Mouse (Mus musculus) midbrain, embryonic 10.5 days (tissue): ENCODE data around the gene Creg1. TPM values are rescaled to one million over a fixed set of nuclear protein-coding genes. Genes with fewer than 3 reads are reported as not detected.
A peak's percentile ranks its signal among the peaks of the same experiment; 100 is the strongest.
"Not testable (repeated sequence)": the region's sequence is repeated elsewhere in the genome, so short reads cannot be mapped to it uniquely, and the experiment has no call there.

ENCODE experiments used
- DNase-seq: peaks from one replicate; pipeline ENCODE4 v3.0.0-alpha.2; 2017; ENCODE audit warnings: low spot score
- H3K27ac ChIP-seq: fragments of 300-500 bp; sonication (generic); replicated peaks from 2 replicates; pipeline ENCODE4 v1.5.1; 2016; ENCODE audit warnings: mild to moderate bottlenecking
- H3K27me3 ChIP-seq: fragments of 300-500 bp; sonication (generic); 2 replicates; pipeline ENCODE4 v1.6.1; 2016; ENCODE audit warnings: low read depth, mild to moderate bottlenecking; ENCODE audit not compliant: poor library complexity, severe bottlenecking
- H3K36me3 ChIP-seq: fragments of 300-500 bp; sonication (generic); 2 replicates; pipeline ENCODE4 v1.6.1; 2016; ENCODE audit warnings: mild to moderate bottlenecking, moderate library complexity
- H3K4me1 ChIP-seq: fragments of 300-500 bp; sonication (generic); 2 replicates; pipeline ENCODE4 v1.6.1; 2016
- H3K4me3 ChIP-seq: fragments of 300-500 bp; sonication (generic); 2 replicates; pipeline ENCODE4 v1.5.1; 2016; ENCODE audit warnings: mild to moderate bottlenecking, moderate library complexity
- H3K9me3 ChIP-seq: fragments of 300-500 bp; sonication (generic); replicated peaks from 2 replicates; pipeline ENCODE4 v1.6.1; 2016; ENCODE audit warnings: mild to moderate bottlenecking
- WGBS: fragments of 180-500 bp; shearing (Covaris S2); methylation state at CpG from one replicate; pipeline ENCODE4 v1.1.7; 2016; 5-methylcytosine and 5-hydroxymethylcytosine counted together
- polyA plus RNA-seq: library from polyadenylated mRNA; unstranded; fragments of >200 nt; fragmentation: Nextera tagmentation; extraction: Ambion mirVana; gene quantifications from 2 replicates; pipeline ENCODE4 v1.2.1, GENCODE M21; 2016

The Creg1 gene
- polyA plus RNA-seq, 1 experiment from 2014 or later = 36.1 TPM

DNA sequence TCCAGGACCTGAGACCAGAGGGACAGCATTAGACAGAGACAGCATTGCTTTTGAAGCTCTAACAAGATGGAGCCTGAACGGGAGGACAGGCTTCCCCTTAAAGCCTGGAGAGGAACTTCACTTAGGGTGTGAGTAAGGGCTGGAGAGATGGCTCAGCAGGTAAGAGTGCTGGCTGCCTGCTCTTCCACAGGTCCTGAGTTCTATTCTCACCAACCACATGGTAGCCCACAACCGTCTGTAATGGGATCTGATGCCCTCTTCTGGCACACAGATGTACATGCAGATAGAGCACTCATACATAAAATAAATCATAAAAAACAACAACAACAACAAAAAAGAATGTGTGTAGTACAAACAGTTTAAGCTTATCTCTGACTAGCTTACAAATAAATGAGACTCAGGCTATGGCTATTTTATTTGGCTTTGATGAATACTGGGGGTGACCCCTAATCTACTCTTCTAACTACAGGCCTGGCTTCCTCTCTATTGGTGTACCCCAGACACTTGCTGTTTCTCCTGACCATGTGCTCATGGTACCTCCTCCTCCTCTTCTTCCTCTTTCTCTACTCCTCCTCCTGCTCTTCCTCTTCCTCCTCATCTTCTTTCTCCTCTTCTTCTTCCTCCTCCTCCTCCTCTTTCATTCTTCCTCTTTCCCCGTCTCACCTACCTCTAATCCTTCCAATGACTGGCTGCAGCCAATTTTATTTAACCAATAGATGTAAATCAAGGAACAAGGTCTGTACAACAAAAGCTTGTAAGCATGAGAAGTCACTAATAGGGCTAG is 1.8 kb upstream of the Creg1 start:
- Histone ChIP-seq H3K4me3 (no peak overlapping the region), H3K9me3 (no peaks in the 10 kb centered on the region), H3K36me3 (no peaks in the 10 kb centered on the region), H3K4me1 (peaks cover 16% of the 10 kb centered on the region), H3K27me3 (peaks cover 33% of the 10 kb centered on the region), H3K27ac (no peak overlapping the region)
- no peak for DNase-seq
- WGBS = 86% methylated on average over 3 of the region's 3 CpGs

DNA sequence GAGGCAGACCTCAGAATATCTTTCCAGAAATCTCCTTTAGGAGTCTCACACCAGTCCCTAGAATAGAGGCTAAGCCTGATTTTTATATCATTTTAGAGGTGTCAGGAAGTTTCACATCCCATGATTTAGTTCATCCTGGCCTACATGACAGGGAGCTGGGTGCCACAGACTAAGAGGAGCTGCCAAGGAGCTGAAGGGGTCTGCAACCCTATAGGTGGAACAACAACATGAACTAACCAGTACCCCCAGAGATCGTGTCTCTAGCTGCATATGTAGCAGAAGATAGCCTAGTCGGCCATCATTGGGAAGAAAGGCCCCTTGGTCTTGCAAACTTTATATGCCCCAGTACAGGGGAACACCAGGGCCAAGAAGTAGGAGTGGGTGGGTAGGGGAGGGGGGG is 1.0 kb upstream of the Creg1 start:
- H3K4me1 ChIP-seq = peaks cover 16% of the 10 kb centered on the region
- H3K27ac ChIP-seq, DNase-seq, H3K36me3 ChIP-seq, H3K4me3 ChIP-seq, H3K9me3 ChIP-seq: not testable (repeated sequence)
- H3K27me3 ChIP-seq = peaks cover 37% of the 10 kb centered on the region
- WGBS = 77% methylated on average over 2 of the region's 2 CpGs

DNA sequence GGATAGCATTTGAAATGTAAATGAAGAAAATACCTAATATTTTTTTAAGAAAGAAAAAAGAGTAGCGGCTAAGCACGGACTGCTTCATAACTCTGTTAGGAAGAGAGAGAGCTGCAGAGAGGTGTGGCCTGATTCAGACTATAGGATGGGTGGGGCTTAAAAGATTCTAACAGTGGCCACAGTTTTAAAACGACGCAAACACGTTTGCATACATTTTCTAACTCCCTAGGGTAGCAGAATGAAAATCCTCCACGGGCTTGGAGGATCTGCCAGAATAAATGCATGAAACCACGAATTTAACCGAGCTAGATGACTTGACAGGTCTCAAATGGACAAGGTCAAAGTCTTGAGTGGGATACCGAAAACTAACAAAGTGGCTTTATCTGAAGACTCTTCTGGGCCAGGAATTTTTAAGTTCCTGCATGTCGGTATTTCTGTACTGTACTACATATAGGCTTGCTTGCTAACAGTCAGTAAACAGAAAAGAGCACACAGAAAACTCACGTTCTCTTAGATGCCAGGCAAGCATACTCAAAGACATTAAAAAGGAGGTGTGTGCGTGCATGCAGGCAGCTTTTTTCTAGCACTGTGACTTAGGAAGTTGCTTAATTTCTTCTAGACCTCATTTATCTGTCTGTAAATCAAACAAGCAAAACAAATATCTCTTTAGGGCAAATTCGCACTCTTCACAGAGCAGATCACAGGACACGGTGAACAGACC is 472 bp upstream of the Creg1 start:
- no peak for DNase-seq
- H3K36me3 ChIP-seq = no peaks in the 10 kb centered on the region
- peak overlapping the region; percentile 86; the same call in 1 of the 2 replicates for H3K27ac ChIP-seq
- H3K4me1 ChIP-seq = peaks cover 16% of the 10 kb centered on the region
- peak overlapping the region; percentile 89 for H3K4me3 ChIP-seq
- peaks cover 5% of the 10 kb centered on the region; the same call in 1 of the 2 replicates for H3K9me3 ChIP-seq
- H3K27me3 ChIP-seq = peaks cover 43% of the 10 kb centered on the region
- 30% methylated on average over 14 of the region's 14 CpGs for WGBS

DNA sequence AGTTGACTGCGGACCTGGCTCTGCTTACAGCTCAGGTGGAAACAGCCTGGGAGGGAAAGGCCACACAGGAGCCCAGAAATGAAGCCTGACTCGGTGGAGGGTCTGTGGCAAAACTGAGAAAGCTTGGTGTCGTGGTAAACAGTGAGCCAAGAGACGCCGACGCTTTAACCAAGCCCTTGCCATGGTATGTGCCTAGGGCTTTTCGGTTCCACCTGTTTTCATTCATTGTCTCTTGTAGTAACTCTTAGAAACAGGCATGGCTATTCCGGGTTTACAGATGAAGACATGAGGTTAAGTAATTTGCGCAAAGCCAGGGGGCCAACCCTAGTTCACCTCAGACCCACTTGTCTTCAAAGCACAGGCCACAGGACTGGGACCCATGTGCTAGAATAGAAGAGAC is 1.0 kb downstream of the Creg1 start:
- H3K27me3 ChIP-seq = peaks cover 47% of the 10 kb centered on the region
- peak overlapping the region; percentile 89 for H3K4me3 ChIP-seq
- DNase-seq = no peak
- peaks cover 16% of the 10 kb centered on the region for H3K4me1 ChIP-seq
- H3K9me3 ChIP-seq = peaks cover 5% of the 10 kb centered on the region; the same call in 1 of the 2 replicates
- H3K27ac ChIP-seq = no peak overlapping the region; the same call in 1 of the 2 replicates
- WGBS = 54% methylated on average over 9 of the region's 9 CpGs
- H3K36me3 ChIP-seq = no peaks in the 10 kb centered on the region

DNA sequence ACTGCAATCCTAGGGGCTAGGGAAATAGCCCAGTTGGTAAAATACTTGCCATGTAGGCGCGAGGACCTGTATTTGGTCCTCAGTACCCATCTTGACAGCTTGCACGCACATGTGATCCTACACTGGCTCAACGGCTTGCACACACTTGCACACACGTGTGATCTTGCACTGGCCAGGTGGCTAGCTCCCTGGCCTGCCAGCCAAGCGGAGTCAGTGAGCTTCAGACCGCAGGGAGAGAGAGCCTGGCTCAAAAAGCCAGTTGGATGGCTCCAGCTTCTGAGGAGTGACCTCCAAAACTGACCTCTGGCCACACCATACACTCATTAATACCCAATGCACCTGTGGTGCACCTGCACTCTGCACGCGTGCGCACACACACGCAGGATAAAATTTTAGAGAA is 1.5 kb downstream of the Creg1 start:
- Histone ChIP-seq H3K4me1 (peaks cover 16% of the 10 kb centered on the region), H3K9me3 (peaks cover 5% of the 10 kb centered on the region; the same call in 1 of the 2 replicates), H3K27me3 (peaks cover 47% of the 10 kb centered on the region), H3K27ac (no peak overlapping the region), H3K36me3 (no peaks in the 10 kb centered on the region), H3K4me3 (peak overlapping the region; percentile 89)
- 86% methylated on average over 11 of the region's 11 CpGs for WGBS
- no peak for DNase-seq

DNA sequence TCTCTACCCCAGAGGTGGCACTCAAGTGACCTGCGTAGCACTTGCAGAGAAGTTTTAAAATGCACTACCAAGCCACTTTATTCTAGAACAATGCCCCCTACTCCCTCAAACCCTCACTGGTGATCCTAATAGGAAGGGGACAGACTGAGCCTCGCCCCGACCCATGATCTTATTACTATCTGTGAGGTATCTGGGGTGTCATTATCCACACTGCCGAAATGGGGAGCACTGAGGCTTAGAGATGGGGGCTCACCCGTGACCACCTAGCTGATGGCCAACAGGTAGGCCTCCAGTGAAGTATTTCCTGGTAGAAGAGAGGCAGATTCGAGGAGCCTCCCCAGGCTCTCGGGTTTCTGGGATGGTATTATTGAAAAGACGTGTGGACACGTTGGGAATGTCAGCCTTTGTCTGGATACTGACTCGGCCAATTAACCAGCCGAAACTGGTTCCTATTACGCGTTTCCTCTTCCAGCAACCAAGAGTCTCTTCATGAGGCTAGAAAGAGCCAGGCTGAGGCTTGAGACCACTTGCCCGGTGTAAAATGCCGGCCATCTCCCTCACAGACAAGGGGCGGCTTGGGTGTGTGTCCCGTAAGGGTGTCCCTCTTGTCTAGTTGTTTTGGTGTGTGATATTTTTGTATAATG is 2.2 kb downstream of the Creg1 start:
- Histone ChIP-seq H3K9me3 (peaks cover 5% of the 10 kb centered on the region; the same call in 1 of the 2 replicates), H3K27ac (no peak overlapping the region), H3K36me3 (no peaks in the 10 kb centered on the region), H3K4me3 (no peak overlapping the region; the same call in 1 of the 2 replicates), H3K27me3 (peaks cover 47% of the 10 kb centered on the region), H3K4me1 (peaks cover 16% of the 10 kb centered on the region)
- DNase-seq = no peak
- WGBS = 88% methylated on average over 17 of the region's 17 CpGs

DNA sequence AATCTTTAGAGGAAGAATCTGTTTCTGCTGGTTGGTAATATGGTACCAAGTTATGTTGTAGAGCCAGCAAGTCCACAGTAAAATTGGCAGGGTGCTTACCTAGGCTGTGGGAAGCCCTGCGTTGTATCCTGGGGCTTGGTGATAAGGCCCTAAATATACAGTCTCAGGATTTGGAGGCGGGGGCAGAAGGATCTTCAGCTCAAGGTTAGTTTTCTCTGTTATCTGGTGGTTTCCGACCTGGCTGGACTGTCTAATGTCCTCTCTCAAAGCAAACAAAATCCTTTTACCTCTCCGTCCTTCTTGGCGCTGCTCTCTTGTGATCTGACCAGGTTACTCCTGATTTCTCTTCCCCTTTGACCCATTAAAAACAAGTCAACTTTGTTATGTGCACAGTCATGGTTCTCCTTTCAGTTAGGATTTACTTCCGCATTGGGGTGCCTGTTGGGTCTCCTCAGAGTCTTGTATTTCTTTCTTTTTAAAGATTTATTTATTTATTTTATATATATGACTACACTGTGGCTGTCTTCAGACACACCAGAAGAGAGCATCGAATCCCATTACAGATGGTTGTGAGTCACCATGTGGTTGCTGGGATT is 2.8 kb downstream of the Creg1 start:
- H3K4me1 ChIP-seq = peaks cover 19% of the 10 kb centered on the region
- 93% methylated on average over 7 of the region's 7 CpGs for WGBS
- no peak overlapping the region for H3K4me3 ChIP-seq
- no peaks in the 10 kb centered on the region for H3K36me3 ChIP-seq
- peaks cover 46% of the 10 kb centered on the region for H3K27me3 ChIP-seq
- DNase-seq = no peak
- peaks cover 5% of the 10 kb centered on the region; the same call in 1 of the 2 replicates for H3K9me3 ChIP-seq
- no peak overlapping the region for H3K27ac ChIP-seq

DNA sequence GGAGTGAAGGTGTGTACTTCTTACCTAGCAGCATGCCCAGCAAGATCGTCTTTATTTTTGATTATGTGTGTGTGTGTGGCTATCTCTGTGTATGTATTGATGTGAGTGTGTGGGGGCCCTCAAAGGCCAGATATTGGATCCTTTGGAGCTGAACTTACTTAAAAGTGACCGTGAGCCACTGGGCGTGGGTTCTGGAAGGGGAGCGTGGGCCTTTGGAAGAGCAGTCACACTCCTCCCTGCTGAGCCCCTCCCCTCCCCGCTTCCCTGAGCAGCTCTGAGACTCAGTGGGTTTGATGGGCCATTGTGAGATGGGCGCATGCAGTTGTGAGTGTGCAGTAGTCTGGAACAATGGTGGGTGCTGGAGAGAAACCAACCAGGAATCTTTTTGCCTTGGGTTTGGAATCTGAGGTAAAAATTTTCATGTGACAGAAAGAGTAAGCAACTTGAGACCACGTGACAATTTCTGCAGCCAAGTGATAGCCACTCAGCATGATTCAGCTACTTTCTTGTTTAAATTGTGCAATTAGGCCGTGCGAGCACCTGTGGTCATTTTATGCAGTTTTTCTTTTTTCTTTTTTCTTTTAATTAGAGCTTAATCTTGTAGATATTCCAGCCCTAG is 5.5 kb downstream of the Creg1 start:
- no peak for DNase-seq
- WGBS = 87% methylated on average over 9 of the region's 9 CpGs
- Histone ChIP-seq H3K4me3 (no peak overlapping the region), H3K27me3 (peaks cover 37% of the 10 kb centered on the region), H3K4me1 (peaks cover 20% of the 10 kb centered on the region), H3K36me3 (no peaks in the 10 kb centered on the region), H3K9me3 (peaks cover 5% of the 10 kb centered on the region; the same call in 1 of the 2 replicates), H3K27ac (no peak overlapping the region)

DNA sequence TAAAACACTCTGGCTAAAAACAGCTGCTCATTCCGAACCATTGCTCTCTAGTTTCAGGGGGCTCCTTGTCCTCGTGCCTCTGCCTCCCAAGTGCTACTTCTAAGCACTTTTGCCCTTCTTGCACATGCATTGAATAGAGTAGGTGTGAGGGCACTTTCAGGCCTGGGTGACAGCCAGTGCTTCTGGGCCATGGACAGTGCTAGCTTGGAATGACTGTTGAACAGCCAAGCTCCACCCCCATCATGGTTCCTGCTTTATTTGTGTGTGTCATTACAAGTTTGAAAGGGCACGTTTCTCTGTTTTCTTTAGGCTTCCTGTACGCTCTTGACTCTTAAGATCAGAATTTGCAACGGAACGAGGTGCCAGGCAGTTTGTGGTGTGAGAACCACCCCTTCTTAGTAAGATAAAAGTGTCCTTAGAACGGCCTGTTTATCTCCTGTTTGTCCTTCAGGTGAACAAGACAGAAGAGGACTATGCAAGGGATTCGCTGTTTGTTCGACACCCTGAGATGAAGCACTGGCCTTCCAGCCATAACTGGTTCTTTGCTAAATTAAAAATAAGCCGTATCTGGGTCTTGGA is 6.7 kb downstream of the Creg1 start:
- Histone ChIP-seq H3K36me3 (no peaks in the 10 kb centered on the region), H3K4me1 (peaks cover 15% of the 10 kb centered on the region), H3K4me3 (no peak overlapping the region), H3K9me3 (peaks cover 5% of the 10 kb centered on the region; the same call in 1 of the 2 replicates), H3K27ac (no peak overlapping the region), H3K27me3 (peaks cover 24% of the 10 kb centered on the region)
- no peak for DNase-seq
- 84% methylated on average over 10 of the region's 10 CpGs for WGBS

DNA sequence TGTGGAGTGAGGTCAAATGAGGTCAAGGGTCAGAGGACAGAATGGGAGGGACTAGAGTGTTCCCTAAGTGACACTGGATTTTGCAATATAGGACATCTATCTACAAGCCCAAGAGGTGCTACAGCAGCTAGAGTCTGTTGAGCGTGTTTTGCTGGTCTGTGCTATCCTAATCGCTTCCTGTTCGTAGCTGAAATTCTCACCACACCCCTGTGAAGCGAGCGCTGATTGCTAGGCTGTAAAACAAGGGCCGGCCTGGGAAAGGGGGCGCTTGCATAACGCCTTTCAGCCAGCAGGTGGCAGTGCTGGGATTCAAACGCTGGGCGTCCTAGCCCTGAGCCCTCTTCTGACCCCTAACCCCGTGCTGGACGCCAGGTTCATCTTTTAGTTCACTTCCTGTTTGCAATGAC is 7.9 kb downstream of the Creg1 start:
- H3K9me3 ChIP-seq = peaks cover 5% of the 10 kb centered on the region; the same call in 1 of the 2 replicates
- H3K4me3 ChIP-seq = no peak overlapping the region
- 4% methylated on average over 12 of the region's 12 CpGs for WGBS
- no peak overlapping the region for H3K27ac ChIP-seq
- H3K36me3 ChIP-seq = no peaks in the 10 kb centered on the region
- peak; percentile 84 for DNase-seq
- peaks cover 22% of the 10 kb centered on the region for H3K4me1 ChIP-seq
- H3K27me3 ChIP-seq = peaks cover 18% of the 10 kb centered on the region

DNA sequence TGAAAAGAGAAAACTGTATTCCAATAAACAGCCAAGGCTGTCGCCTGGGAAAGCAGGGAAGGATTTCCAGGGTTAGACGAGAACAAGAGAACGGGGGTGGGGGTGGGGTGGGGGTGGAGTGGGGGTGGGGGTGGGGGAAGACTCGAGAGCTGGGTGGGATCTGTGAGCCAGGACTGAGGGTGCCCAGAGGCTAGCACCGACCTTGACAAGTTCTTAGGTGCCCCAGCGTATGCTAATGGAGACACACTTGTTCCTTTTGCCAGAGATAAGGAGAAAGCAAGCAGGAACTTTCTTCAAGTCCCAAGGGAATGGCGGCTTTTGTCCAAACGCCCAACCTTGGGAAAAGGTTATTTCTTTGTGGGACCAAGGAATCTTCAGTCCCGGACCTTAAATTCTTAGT is 8.5 kb downstream of the Creg1 start:
- H3K27me3 ChIP-seq = peaks cover 21% of the 10 kb centered on the region
- no peaks in the 10 kb centered on the region for H3K36me3 ChIP-seq
- peaks cover 5% of the 10 kb centered on the region; the same call in 1 of the 2 replicates for H3K9me3 ChIP-seq
- 55% methylated on average over 9 of the region's 9 CpGs for WGBS
- DNase-seq = no peak
- no peak overlapping the region for H3K4me3 ChIP-seq
- peaks cover 27% of the 10 kb centered on the region for H3K4me1 ChIP-seq
- no peak overlapping the region for H3K27ac ChIP-seq
